Mouse (Mus musculus): ENCODE data around the gene Smco3. TPM values are rescaled to one million over a fixed set of nuclear protein-coding genes. Genes with fewer than 3 reads are reported as not detected.

Smco3 gene
- polyA plus RNA-seq, 1 experiment from 2014 or later: not detected

DNA sequence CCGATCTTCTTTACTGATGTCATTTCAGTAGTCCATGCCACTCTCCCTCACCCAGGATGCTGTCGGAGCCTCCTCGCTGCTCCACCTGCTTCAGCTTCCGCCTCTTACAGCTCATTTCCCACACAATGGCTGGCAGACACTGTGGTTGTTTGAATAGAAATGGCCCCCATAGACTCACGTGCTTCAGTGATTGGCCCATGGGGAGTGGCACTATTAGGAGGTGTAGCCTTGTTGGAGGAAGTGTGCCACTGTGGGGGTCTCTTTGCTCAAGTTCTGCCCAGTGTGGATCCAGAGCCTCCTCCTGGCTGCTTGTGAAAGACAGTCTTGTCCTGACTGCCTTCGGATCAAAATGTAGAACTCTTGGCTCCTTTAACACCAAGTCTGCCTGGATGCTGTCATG, 39.4 kb downstream of the Smco3 start:
- 70% methylated on average over 6 of the region's 6 CpGs for WGBS
- ATAC-seq (replicated peaks; ENCODE audit: extremely low read depth, insufficient read depth, low FRiP score): no peak

DNA sequence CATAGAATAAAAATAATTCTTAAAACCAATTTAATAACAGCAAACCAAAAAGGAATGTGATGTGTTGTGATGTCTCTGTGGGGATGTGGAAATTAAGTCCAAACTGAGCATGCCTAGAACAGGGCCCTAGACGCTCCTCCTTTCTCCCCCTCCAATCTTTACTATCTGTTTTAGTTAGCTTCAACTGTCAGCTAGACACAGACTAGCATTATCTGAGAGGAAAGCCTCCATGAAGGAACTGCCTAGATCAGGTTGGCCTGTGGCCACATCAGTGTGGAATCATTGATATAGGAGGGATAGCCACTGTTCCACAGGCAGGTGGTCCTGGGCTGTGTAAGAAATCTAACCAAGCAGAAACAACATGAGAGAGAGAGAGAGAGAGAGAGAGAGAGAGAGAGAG, 40.1 kb downstream of the Smco3 start:
- no peak overlapping the region for H3K27ac ChIP-seq (ENCODE audit: low read length)
- H3K4me2 ChIP-seq (ENCODE audit: low read depth, low read length): no peak overlapping the region
- ATAC-seq (replicated peaks; ENCODE audit: extremely low read depth, insufficient read depth, low FRiP score): no peak
- no peaks in the 10 kb centered on the region for H3K27me3 ChIP-seq (ENCODE audit: control insufficient read depth, insufficient read depth, low read length)
- no peak overlapping the region for H3K4me3 ChIP-seq (ENCODE audit: low read length)
- no peaks in the 10 kb centered on the region for H3K36me3 ChIP-seq (ENCODE audit: control insufficient read depth, insufficient read depth)
- no peak overlapping the region for H3K9ac ChIP-seq (ENCODE audit: low read length)
- peaks cover 5% of the 10 kb centered on the region; the same call in 1 of the 2 replicates for H3K4me1 ChIP-seq (ENCODE audit: control insufficient read depth, insufficient read depth, low read length)
- no peaks in the 10 kb centered on the region for H3K9me3 ChIP-seq (replicated peaks; ENCODE audit: control insufficient read depth, low read length)
- whole genome bisulfite sequencing: 59% methylated on average over 1 of the region's 1 CpGs

More for the DNA sequence above, 39.4 kb downstream of the Smco3 start:
- Histone ChIP-seq H3K4me1 (ENCODE audit: control insufficient read depth, insufficient read depth, low read length) (peaks cover 5% of the 10 kb centered on the region; the same call in 1 of the 2 replicates), H3K4me3 (ENCODE audit: low read length) (no peak overlapping the region), H3K27me3 (ENCODE audit: control insufficient read depth, insufficient read depth, low read length) (no peaks in the 10 kb centered on the region), H3K36me3 (ENCODE audit: control insufficient read depth, insufficient read depth) (no peaks in the 10 kb centered on the region), H3K27ac (ENCODE audit: low read length) (no peak overlapping the region), H3K9ac (ENCODE audit: low read length) (no peak overlapping the region), H3K4me2 (ENCODE audit: low read depth, low read length) (no peak overlapping the region), H3K9me3 (replicated peaks; ENCODE audit: control insufficient read depth, low read length) (no peaks in the 10 kb centered on the region)

DNA sequence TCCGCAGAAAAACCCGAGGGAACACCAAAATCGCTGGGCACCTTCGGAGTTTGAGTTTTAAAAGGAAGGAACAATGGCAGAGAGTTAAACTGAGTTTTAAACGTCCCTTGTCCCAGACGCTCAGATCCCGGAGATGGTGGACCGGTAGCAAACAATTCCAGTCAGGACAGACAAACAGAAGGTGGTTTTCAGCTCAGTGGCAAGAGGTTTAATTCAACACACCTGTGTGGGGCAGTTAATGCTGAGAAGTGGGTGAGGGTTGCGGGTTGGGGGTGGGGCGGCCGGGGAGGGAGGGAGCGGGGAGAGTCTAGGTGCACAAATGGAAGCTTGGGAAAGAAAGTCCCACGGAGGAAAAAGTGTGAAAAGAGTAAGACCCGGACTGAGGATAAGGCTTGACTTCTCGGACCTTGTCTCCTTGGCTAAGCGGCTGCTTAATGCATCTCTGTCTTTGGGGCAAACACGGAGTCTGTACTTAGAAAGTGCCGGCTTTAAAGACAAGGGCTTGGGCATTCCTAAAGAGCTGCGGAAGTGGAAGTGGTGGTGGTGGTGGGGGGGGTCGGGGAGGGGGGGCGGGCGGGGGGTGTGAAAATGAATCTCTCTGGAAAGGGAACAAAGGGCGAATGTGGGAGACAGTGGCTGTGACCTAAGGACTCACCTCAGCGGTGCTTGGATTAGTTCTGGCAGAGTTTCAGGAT, 41.3 kb downstream of the Smco3 start:
- WGBS: under 1% methylated on average over 23 of the region's 24 CpGs
- H3K27ac ChIP-seq (ENCODE audit: low read length): no peak overlapping the region
- peak overlapping the region; percentile 96 for H3K4me2 ChIP-seq (ENCODE audit: low read depth, low read length)
- 0 out of 2 replicates have a peak, but pooled peaks have one; percentile 33 for ATAC-seq (replicated peaks; ENCODE audit: extremely low read depth, insufficient read depth, low FRiP score)
- H3K36me3 ChIP-seq (ENCODE audit: control insufficient read depth, insufficient read depth): no peaks in the 10 kb centered on the region
- peak overlapping the region; percentile 62 for H3K4me3 ChIP-seq (ENCODE audit: low read length)
- no peaks in the 10 kb centered on the region for H3K27me3 ChIP-seq (ENCODE audit: control insufficient read depth, insufficient read depth, low read length)
- H3K9ac ChIP-seq (ENCODE audit: low read length): peak overlapping the region; percentile 72
- H3K4me1 ChIP-seq (ENCODE audit: control insufficient read depth, insufficient read depth, low read length): peaks cover 5% of the 10 kb centered on the region; the same call in 1 of the 2 replicates
- no peaks in the 10 kb centered on the region for H3K9me3 ChIP-seq (replicated peaks; ENCODE audit: control insufficient read depth, low read length)

DNA sequence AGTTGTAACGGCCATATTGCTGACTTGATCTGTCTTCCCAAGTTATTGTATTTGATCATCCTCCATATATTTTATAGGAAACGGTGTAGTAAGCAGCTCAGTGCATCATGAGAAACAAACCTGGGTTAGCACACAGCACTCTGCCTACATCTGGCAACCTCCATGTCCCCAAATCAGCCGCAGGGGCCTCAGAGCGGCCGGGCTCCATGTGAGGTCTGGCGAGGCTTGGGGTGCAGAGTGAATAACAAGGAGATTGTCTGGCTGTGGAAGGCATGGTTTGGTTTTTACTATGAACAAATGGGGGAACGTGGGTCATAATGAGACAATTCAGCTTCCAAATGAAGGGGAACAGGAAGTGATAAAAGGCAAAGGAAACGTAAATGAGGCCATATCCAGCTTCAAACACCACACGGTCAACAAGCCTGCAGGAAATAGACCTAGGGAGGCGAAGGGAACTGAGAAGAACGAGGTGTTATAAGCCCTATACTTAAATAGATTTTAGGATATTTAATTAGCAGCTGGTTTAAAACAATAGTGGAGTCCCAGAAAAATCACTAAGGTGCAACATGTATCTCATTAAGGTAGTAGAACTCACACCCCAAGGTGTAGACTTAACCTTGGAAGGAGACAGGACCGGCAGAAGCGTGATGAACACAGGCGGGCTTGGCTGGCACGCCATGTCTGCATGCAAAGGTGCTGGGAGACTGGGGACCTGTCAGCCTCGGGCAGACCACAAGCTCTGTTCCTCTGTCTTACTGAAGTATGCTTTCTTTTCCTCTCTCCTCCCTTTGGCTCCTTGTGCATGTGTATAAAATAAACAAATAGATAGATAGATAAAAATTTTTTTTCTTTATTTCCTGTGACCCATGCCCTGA, 42.1 kb downstream of the Smco3 start:
- no peaks in the 10 kb centered on the region for H3K27me3 ChIP-seq (ENCODE audit: control insufficient read depth, insufficient read depth, low read length)
- no peaks in the 10 kb centered on the region for H3K9me3 ChIP-seq (replicated peaks; ENCODE audit: control insufficient read depth, low read length)
- H3K4me2 ChIP-seq (ENCODE audit: low read depth, low read length): peak overlapping the region; percentile 96
- H3K4me3 ChIP-seq (ENCODE audit: low read length): peak overlapping the region; percentile 62
- WGBS: 30% methylated on average over 16 of the region's 16 CpGs
- H3K27ac ChIP-seq (ENCODE audit: low read length): no peak overlapping the region
- H3K4me1 ChIP-seq (ENCODE audit: control insufficient read depth, insufficient read depth, low read length): peaks cover 5% of the 10 kb centered on the region; the same call in 1 of the 2 replicates
- no peak for ATAC-seq (replicated peaks; ENCODE audit: extremely low read depth, insufficient read depth, low FRiP score)
- peak overlapping the region; percentile 72 for H3K9ac ChIP-seq (ENCODE audit: low read length)
- H3K36me3 ChIP-seq (ENCODE audit: control insufficient read depth, insufficient read depth): no peaks in the 10 kb centered on the region

DNA sequence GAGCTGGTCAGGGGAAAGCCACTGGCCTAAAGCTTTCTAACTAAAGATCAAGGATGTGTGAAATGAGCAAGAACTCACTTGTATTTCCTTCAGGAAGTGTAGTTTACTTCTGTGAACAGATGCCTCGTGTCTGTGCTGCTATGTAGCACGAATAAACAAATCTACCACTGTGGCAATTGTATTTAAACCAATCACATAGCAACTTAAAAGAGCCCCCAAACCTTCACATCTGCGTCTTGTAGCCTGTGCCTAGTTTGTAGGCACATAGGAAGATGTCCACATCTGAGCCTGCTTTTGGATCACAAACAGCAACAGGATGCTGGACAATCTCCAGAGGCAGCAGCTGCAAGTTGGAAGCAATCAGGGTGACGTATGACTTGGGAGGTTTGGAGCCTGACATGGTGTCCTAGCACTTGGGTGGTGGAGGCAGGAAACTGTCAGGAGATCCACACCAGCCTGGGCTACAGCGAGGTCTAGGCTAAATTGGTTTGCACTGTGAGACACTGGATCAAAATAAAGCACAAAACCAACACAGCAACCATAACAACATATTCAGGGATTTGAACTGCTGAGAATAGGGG, 45.8 kb downstream of the Smco3 start:
- peak overlapping the region; percentile 41 for H3K27ac ChIP-seq (ENCODE audit: low read length)
- peak; percentile 76 for ATAC-seq (replicated peaks; ENCODE audit: extremely low read depth, insufficient read depth, low FRiP score)

DNA sequence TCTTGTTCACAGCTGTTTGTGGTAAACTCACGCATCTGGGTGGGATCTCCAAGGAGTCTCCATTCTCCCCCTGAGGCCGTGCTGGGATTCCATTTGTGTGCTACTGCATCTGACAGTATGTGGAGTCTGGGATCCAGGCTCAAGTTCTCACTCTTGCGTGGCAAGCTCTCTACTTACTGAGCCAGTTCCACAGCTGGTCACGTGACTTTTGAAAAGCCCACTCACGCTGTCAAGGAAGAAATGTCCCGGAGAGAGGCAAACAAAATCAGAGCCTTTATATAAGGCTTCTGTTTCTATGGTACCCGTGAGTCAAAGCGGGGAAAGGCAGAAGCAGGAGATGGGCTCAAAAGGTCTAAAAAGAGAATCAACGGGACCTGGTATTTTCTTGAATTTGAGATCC, 52.5 kb downstream of the Smco3 start:
- H3K36me3 ChIP-seq (ENCODE audit: control insufficient read depth, insufficient read depth): no peaks in the 10 kb centered on the region
- WGBS: 84% methylated on average over 9 of the region's 9 CpGs
- H3K27ac ChIP-seq (ENCODE audit: low read length): no peak overlapping the region
- H3K4me2 ChIP-seq (ENCODE audit: low read depth, low read length): no peak overlapping the region
- no peak overlapping the region for H3K9ac ChIP-seq (ENCODE audit: low read length)
- H3K4me3 ChIP-seq (ENCODE audit: low read length): no peak overlapping the region
- H3K4me1 ChIP-seq (ENCODE audit: control insufficient read depth, insufficient read depth, low read length): no peaks in the 10 kb centered on the region
- no peaks in the 10 kb centered on the region for H3K27me3 ChIP-seq (ENCODE audit: control insufficient read depth, insufficient read depth, low read length)
- H3K9me3 ChIP-seq (replicated peaks; ENCODE audit: control insufficient read depth, low read length): no peaks in the 10 kb centered on the region
- ATAC-seq (replicated peaks; ENCODE audit: extremely low read depth, insufficient read depth, low FRiP score): no peak

More for the DNA sequence above, 45.8 kb downstream of the Smco3 start:
- H3K4me2 ChIP-seq (ENCODE audit: low read depth, low read length): no peak overlapping the region
- H3K9me3 ChIP-seq (replicated peaks; ENCODE audit: control insufficient read depth, low read length): no peaks in the 10 kb centered on the region
- no peak overlapping the region for H3K4me3 ChIP-seq (ENCODE audit: low read length)
- 53% methylated on average over 5 of the region's 5 CpGs for WGBS
- peaks cover 5% of the 10 kb centered on the region; the same call in 1 of the 2 replicates for H3K4me1 ChIP-seq (ENCODE audit: control insufficient read depth, insufficient read depth, low read length)
- H3K9ac ChIP-seq (ENCODE audit: low read length): no peak overlapping the region
- no peaks in the 10 kb centered on the region for H3K36me3 ChIP-seq (ENCODE audit: control insufficient read depth, insufficient read depth)
- H3K27me3 ChIP-seq (ENCODE audit: control insufficient read depth, insufficient read depth, low read length): no peaks in the 10 kb centered on the region

DNA sequence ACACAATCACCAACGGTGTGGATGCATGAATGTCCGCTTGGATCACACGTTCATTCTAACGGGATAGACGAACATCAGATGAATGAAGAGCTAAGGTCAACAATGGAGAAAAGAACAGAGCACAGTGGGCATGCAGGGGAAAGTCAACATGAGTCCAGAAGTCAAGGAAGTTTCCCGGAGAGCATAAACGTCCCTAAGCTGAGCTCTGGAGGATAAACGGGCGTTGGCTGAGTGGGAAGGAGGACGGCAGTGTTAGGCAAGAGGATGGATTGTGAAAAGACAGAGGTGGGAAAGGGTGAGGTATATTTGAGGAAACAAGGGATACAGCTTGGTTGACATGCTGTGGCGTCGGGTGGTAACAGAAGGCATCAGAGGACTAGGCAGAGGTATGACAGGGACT, 53.1 kb downstream of the Smco3 start:
- Histone ChIP-seq H3K9me3 (replicated peaks; ENCODE audit: control insufficient read depth, low read length) (no peaks in the 10 kb centered on the region), H3K4me2 (ENCODE audit: low read depth, low read length) (no peak overlapping the region), H3K4me1 (ENCODE audit: control insufficient read depth, insufficient read depth, low read length) (no peaks in the 10 kb centered on the region), H3K9ac (ENCODE audit: low read length) (no peak overlapping the region), H3K36me3 (ENCODE audit: control insufficient read depth, insufficient read depth) (no peaks in the 10 kb centered on the region), H3K27me3 (ENCODE audit: control insufficient read depth, insufficient read depth, low read length) (no peaks in the 10 kb centered on the region), H3K4me3 (ENCODE audit: low read length) (no peak overlapping the region), H3K27ac (ENCODE audit: low read length) (no peak overlapping the region)
- no peak for ATAC-seq (replicated peaks; ENCODE audit: extremely low read depth, insufficient read depth, low FRiP score)
- 83% methylated on average over 12 of the region's 12 CpGs for WGBS

DNA sequence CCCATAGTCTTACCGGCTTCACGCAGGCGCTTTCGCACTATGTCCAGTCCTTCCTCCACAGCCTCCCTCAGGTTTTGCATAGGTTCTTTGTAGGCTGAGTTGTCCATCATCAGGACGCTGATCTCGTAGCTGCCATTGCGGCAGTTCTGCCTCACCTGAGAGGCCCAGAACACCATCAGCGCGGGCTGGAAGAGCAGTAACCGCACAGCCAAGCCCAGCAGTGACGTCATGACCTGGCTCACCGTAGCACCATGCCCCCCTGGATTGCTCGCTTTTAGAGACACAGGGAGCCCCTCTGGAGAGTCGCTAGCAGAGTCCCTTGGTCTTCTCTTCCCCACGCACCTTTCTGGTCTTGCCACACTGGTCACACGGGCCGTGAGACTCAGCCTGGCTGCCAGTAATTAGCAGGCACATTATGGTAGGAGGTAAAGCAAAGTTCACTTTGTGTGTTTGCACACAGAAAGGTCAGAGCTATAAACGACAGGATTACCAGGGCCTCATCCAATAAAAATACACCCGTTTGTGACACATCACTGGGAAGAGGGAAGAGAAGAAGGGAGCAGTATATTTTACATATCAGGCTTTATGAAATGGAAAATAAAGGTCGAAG, 53.8 kb downstream of the Smco3 start, which contains the start of gene Gucy2c:
Gene Gucy2c, minus strand, starts transcription at position 389 of the 610 bp plus-strand sequence.
- Histone ChIP-seq H3K4me3 (ENCODE audit: low read length) (no peak within 1 kb of the TSS), H3K27ac (ENCODE audit: low read length) (no peak within 1 kb of the TSS), H3K4me1 (ENCODE audit: control insufficient read depth, insufficient read depth, low read length) (no peaks in the 10 kb centered on the region), H3K9me3 (replicated peaks; ENCODE audit: control insufficient read depth, low read length) (no peaks in the 10 kb centered on the region), H3K4me2 (ENCODE audit: low read depth, low read length) (no peak within 1 kb of the TSS), H3K27me3 (ENCODE audit: control insufficient read depth, insufficient read depth, low read length) (no peaks in the 10 kb centered on the region), H3K9ac (ENCODE audit: low read length) (no peak within 1 kb of the TSS), H3K36me3 (ENCODE audit: control insufficient read depth, insufficient read depth) (no peaks in the 10 kb centered on the region)
- ATAC-seq (replicated peaks; ENCODE audit: extremely low read depth, insufficient read depth, low FRiP score): no peak
- WGBS: 75% methylated on average over 20 of the region's 20 CpGs

Measured in heart, embryonic 16.5 days (tissue).